Mouse (Mus musculus): ENCODE results near the gene Adh1.

GRCm38 (mm10) chr3:138271297-138271696 is 10.5 kb downstream of the Adh1 start:
- TF ChIP-seq TAL1 (IDR thresholded peaks at IDR 0.05; ENCODE audit: low read length) (no peak), GATA1 (IDR thresholded peaks at IDR 0.05; ENCODE audit: low read length) (no peak)
